Mouse (Mus musculus): ENCODE data around the gene Prickle4.

- no peak for TF ChIP-seq TAL1 (IDR thresholded peaks at IDR 0.05; ENCODE audit: low read length)
- no peak for TF ChIP-seq GATA1 (IDR thresholded peaks at IDR 0.05; ENCODE audit: low read length)
Measured at GRCm38 (mm10) chr17:47664474-47664873, 30.1 kb downstream of the Prickle4 start.

All from erythroblast, embryonic 14.5 days (primary cell).